Mouse (Mus musculus): ENCODE measurements at regions not wholly inside any gene's neighbourhood (a gene's known extent, or its start where the extent isn't known, plus 50 kb on each side); places are given as distances from the start of the nearest gene placed in this dataset.

DNA sequence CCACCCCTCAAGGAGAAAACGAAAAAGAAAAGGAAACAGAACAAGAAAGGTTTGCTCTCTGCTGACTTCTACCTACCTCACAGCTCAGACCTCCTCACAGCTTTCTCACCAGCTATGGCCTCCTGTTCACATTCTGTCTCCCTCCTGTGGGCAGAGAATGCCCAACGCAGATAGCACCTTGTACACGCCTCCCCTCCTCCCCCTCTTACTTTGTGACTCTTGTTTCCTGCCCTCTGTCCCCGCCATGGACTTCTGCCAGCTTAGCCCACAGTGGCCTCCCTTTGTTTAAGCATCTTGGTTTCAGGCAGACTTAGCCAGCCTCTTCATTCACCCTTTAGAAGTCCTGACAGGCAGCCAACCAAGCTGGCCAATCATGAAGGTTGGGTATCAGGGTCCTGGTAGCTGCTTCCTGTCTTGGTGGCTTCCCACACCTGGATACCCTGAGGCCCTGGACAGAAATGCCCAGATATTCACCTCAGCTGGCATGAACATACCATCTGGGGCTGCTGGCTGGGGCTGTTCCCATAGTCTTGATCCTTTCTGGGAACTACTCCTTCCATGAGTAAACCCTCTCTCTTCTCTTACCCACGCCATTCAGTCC lies 1287.2 kb upstream of the A1bg start:
- no peak overlapping the region for H3K4me2 ChIP-seq (replicated peaks)
- no peak overlapping the region for H3K4me3 ChIP-seq
- no peak for ATAC-seq (ENCODE audit: low FRiP score)
- H3K9me3 ChIP-seq (replicated peaks), result no peaks in the 10 kb centered on the region
- no peak overlapping the region for H3K9ac ChIP-seq
- no peaks in the 10 kb centered on the region for H3K36me3 ChIP-seq
- WGBS, result 67% methylated on average over 5 of the region's 5 CpGs
- no peaks in the 10 kb centered on the region for H3K4me1 ChIP-seq
- no peak overlapping the region for H3K27ac ChIP-seq
- no peaks in the 10 kb centered on the region for H3K27me3 ChIP-seq

DNA sequence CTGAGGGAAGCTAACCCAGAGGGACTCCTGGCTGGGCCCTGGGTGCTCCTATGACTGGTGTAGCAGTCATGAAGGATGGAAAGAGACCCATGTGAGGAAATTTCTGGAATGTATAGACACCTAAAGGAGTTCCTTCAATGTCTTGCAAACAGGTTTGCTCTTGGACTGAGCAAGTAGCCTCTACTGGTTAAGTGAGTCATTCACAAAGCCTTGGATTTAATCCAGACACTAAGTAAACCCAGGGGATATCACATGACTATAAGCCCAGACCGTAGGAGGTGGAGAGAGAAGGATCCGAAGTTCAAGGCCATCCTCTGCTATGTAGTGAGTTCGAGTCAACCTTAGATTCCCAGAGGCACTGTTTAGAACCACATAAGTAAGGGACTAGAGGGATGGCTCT lies 1286.5 kb upstream of the A1bg start:
- 96% methylated on average over 3 of the region's 3 CpGs for WGBS
- no peak for ATAC-seq (ENCODE audit: low FRiP score)
- no peak overlapping the region for H3K4me3 ChIP-seq
- H3K9ac ChIP-seq, result no peak overlapping the region
- no peaks in the 10 kb centered on the region for H3K4me1 ChIP-seq
- H3K27ac ChIP-seq, result no peak overlapping the region
- H3K4me2 ChIP-seq (replicated peaks), result no peak overlapping the region
- no peaks in the 10 kb centered on the region for H3K27me3 ChIP-seq
- H3K9me3 ChIP-seq (replicated peaks), result no peaks in the 10 kb centered on the region
- H3K36me3 ChIP-seq, result no peaks in the 10 kb centered on the region

GRCm38 (mm10) chr15:62206502-62206902 lies 1283.7 kb upstream of the A1bg start:
- Histone ChIP-seq H3K9ac (no peak overlapping the region), H3K27me3 (no peaks in the 10 kb centered on the region), H3K9me3 (replicated peaks) (no peaks in the 10 kb centered on the region; the same call in 1 of the 2 replicates), H3K4me3 (no peak overlapping the region), H3K36me3 (no peaks in the 10 kb centered on the region), H3K4me1 (0 out of 2 replicates have a peak, but pooled peaks cover 3% of the 10 kb centered on the region), H3K27ac (no peak overlapping the region), H3K4me2 (replicated peaks) (no peak overlapping the region)
- ATAC-seq (ENCODE audit: low FRiP score), result no peak
- WGBS, result 88% methylated on average over 4 of the region's 4 CpGs

DNA sequence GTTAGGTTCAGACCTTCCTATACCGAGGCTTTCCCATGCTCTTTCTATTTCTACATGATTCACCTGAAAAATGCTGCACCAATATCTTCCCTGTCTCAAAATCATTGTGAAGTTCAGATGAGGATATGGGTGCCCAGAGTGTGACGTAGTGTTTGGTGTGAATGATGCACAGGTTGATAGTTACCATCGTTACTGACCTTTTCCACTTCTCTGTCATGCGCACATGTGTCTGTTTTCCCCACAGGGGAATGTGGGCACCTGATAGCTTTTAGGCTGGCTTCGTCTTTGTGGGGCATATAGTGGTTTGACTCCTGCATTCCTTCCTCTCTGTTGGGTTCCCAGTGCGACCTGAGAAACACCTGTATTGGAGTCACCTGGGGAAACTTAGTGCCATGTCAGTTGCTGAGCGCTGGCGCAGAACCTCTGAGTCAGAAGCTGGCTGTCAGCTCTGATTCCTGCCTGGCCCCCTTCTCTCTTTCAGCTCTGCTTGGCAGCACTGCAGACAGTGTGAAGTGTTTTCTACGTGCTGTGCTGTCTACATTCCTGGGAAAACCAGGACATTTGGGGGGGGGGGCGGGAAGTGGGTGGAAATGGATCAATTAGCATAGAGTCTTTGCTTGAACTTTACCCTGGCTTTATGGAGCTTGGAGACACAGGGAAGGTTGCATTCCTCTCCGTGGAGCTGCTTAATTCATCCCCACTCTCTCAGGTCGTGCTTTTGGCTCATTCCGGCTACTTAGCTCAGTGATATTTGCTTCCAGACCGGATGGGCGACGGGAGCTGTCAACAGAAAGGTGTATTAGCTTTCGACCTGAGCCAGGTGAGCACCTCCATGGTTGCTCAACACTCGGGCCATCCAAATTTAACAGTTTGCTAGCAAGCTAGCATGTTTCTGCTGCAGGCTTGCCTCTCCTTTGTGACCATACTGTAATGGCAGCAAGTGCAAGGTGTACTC lies 1281.4 kb upstream of the A1bg start:
- no peak for ATAC-seq (ENCODE audit: low FRiP score)
- Histone ChIP-seq H3K4me1 (0 out of 2 replicates have a peak, but pooled peaks cover 3% of the 10 kb centered on the region), H3K27me3 (no peaks in the 10 kb centered on the region), H3K4me2 (replicated peaks) (no peak overlapping the region), H3K27ac (no peak overlapping the region), H3K4me3 (no peak overlapping the region), H3K9me3 (replicated peaks) (no peaks in the 10 kb centered on the region; the same call in 1 of the 2 replicates), H3K36me3 (no peaks in the 10 kb centered on the region), H3K9ac (no peak overlapping the region)
- 71% methylated on average over 18 of the region's 18 CpGs for WGBS

- Histone ChIP-seq H3K9me3 (replicated peaks) (no peaks in the 10 kb centered on the region; the same call in 1 of the 2 replicates), H3K4me2 (replicated peaks) (no peak overlapping the region), H3K27me3 (no peaks in the 10 kb centered on the region), H3K36me3 (no peaks in the 10 kb centered on the region), H3K9ac (no peak overlapping the region), H3K27ac (no peak overlapping the region), H3K4me3 (no peak overlapping the region), H3K4me1 (0 out of 2 replicates have a peak, but pooled peaks cover 3% of the 10 kb centered on the region)
- no peak for ATAC-seq (ENCODE audit: low FRiP score)
- WGBS, result 82% methylated on average over 10 of the region's 10 CpGs
Observed at GRCm38 (mm10) chr15:62202781-62203375, 1280.1 kb upstream of the A1bg start.

- no peak overlapping the region for H3K4me2 ChIP-seq (replicated peaks)
- H3K9me3 ChIP-seq (replicated peaks), result no peaks in the 10 kb centered on the region; the same call in 1 of the 2 replicates
- no peaks in the 10 kb centered on the region for H3K27me3 ChIP-seq
- H3K4me3 ChIP-seq, result no peak overlapping the region
- H3K9ac ChIP-seq, result no peak overlapping the region
- no peaks in the 10 kb centered on the region for H3K36me3 ChIP-seq
- H3K27ac ChIP-seq, result no peak overlapping the region
- no peak for ATAC-seq (ENCODE audit: low FRiP score)
- H3K4me1 ChIP-seq, result no peaks in the 10 kb centered on the region
- 94% methylated on average over 6 of the region's 6 CpGs for WGBS
Observed at GRCm38 (mm10) chr15:62198721-62199120, 1275.9 kb upstream of the A1bg start.

GRCm38 (mm10) chr15:62198194-62198593 lies 1275.4 kb upstream of the A1bg start:
- Histone ChIP-seq H3K27me3 (no peaks in the 10 kb centered on the region), H3K9me3 (replicated peaks) (no peaks in the 10 kb centered on the region; the same call in 1 of the 2 replicates), H3K9ac (no peak overlapping the region), H3K36me3 (no peaks in the 10 kb centered on the region), H3K4me2 (replicated peaks) (no peak overlapping the region), H3K27ac (no peak overlapping the region), H3K4me3 (no peak overlapping the region), H3K4me1 (no peaks in the 10 kb centered on the region)
- 95% methylated on average over 4 of the region's 4 CpGs for WGBS
- ATAC-seq (ENCODE audit: low FRiP score), result no peak

DNA sequence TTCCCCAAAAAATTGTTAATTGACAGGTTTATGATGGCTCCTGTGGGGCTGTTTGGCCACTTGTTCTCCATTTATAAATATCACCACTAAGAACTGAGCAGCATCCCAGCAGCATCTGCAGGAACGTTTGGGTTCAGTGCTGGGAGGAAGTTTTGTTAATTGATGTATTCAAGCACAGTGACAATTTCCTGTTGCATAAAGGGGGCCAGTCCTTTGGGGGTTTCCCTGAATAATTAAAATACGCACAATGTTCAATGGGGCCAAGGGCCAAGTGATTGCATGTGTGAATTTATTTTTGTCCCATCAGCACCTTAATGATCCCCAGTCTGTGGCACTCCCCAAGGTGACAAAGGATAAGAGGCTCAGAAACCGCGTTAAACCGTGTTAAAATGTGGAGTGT lies 1272.6 kb upstream of the A1bg start:
- Histone ChIP-seq H3K27me3 (no peaks in the 10 kb centered on the region), H3K36me3 (no peaks in the 10 kb centered on the region), H3K27ac (no peak overlapping the region), H3K9me3 (replicated peaks) (no peaks in the 10 kb centered on the region), H3K4me2 (replicated peaks) (no peak overlapping the region), H3K4me1 (no peaks in the 10 kb centered on the region), H3K9ac (no peak overlapping the region), H3K4me3 (no peak overlapping the region)
- 65% methylated on average over 5 of the region's 5 CpGs for WGBS
- ATAC-seq (ENCODE audit: low FRiP score), result no peak

- Histone ChIP-seq H3K36me3 (no peaks in the 10 kb centered on the region), H3K4me1 (no peaks in the 10 kb centered on the region), H3K4me2 (replicated peaks) (no peak overlapping the region), H3K4me3 (no peak overlapping the region), H3K9me3 (replicated peaks) (no peaks in the 10 kb centered on the region), H3K27ac (no peak overlapping the region), H3K27me3 (no peaks in the 10 kb centered on the region), H3K9ac (no peak overlapping the region)
- no peak for ATAC-seq (ENCODE audit: low FRiP score)
- 86% methylated on average over 1 of the region's 1 CpGs for WGBS
Observed at GRCm38 (mm10) chr15:62192706-62193105, 1269.9 kb upstream of the A1bg start.

GRCm38 (mm10) chr15:62191641-62192040 lies 1268.8 kb upstream of the A1bg start:
- no peak overlapping the region for H3K27ac ChIP-seq
- H3K4me2 ChIP-seq (replicated peaks), result no peak overlapping the region
- H3K9ac ChIP-seq, result no peak overlapping the region
- no peaks in the 10 kb centered on the region for H3K9me3 ChIP-seq (replicated peaks)
- no peaks in the 10 kb centered on the region for H3K27me3 ChIP-seq
- H3K4me1 ChIP-seq, result no peaks in the 10 kb centered on the region
- H3K36me3 ChIP-seq, result no peaks in the 10 kb centered on the region
- H3K4me3 ChIP-seq, result no peak overlapping the region
- 97% methylated on average over 1 of the region's 1 CpGs for WGBS
- no peak for ATAC-seq (ENCODE audit: low FRiP score)

DNA sequence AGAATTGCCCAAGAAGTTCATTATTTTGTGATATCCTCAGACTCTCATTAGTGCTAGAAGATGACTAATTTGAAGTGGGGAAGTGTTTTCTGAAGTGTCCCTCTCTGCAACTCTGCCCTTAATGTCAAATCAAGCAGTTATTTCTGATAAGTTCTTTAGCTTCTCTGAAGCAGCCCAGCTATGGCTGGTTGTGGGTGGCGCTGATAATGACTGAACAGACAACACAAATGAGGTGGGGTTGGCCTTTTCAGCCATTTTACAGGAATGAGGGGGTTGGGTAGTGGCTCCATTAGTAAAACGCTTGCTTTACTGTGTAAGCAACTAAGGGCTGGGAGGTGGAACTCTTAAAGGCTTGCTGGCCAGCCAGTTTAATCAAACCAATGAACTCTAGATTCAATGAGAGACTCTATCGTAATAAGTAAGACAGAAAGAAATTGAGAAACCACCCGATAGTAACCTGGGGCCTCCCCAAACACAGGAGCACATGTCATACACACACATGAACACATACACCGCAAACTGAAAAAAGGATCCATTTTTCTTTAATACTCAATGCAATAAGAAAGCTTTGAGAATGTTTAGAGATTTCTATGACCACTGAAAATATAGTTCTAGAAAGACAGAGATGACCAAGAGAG lies 1268.3 kb upstream of the A1bg start:
- WGBS, result 89% methylated on average over 5 of the region's 5 CpGs
- H3K36me3 ChIP-seq, result no peaks in the 10 kb centered on the region
- ATAC-seq (ENCODE audit: low FRiP score), result no peak

More for the DNA sequence above, 1268.3 kb upstream of the A1bg start:
- no peaks in the 10 kb centered on the region for H3K9me3 ChIP-seq (replicated peaks)
- no peaks in the 10 kb centered on the region for H3K27me3 ChIP-seq
- no peaks in the 10 kb centered on the region for H3K4me1 ChIP-seq
- H3K9ac ChIP-seq, result no peak overlapping the region
- no peak overlapping the region for H3K4me2 ChIP-seq (replicated peaks)
- no peak overlapping the region for H3K27ac ChIP-seq
- H3K4me3 ChIP-seq, result no peak overlapping the region
